Mouse (Mus musculus) thymus, adult 2 months (tissue): ENCODE data around the gene Fah. TPM values are rescaled to one million over a fixed set of nuclear protein-coding genes. Genes with fewer than 3 reads are reported as not detected.

Source experiments
- DNase-seq: peaks from one replicate; pipeline ENCODE4 v3.0.0; 2021
- H3K27ac ChIP-seq: fragments of 200-500 bp; 2 replicates; pipeline ENCODE4 v1.5.1; 2012; ENCODE audit warnings: low read length, control low read depth; ENCODE audit not compliant: control insufficient read depth, insufficient read depth
- H3K27me3 ChIP-seq: fragments of 200-500 bp; 2 replicates; pipeline ENCODE4 v1.6.1; 2012; ENCODE audit warnings: mild to moderate bottlenecking, low read length, moderate library complexity, mixed read lengths; ENCODE audit not compliant: control insufficient read depth, insufficient read depth
- H3K36me3 ChIP-seq: fragments of 200-500 bp; 2 replicates; pipeline ENCODE4 v1.6.1; 2012; ENCODE audit warnings: mild to moderate bottlenecking, low read length, moderate library complexity; ENCODE audit not compliant: control insufficient read depth, insufficient read depth
- H3K4me1 ChIP-seq: fragments of 200-500 bp; replicated peaks from 2 replicates; pipeline ENCODE4 v1.6.1; 2012; ENCODE audit warnings: low read length; ENCODE audit not compliant: control insufficient read depth, insufficient read depth
- H3K4me3 ChIP-seq: fragments of 200-500 bp; 2 replicates; pipeline ENCODE4 v1.5.1; 2012; ENCODE audit warnings: mild to moderate bottlenecking, low read length, control low read depth, moderate library complexity; ENCODE audit not compliant: control insufficient read depth, insufficient read depth
- CTCF ChIP-seq: fragments of 200-500 bp; IDR thresholded peaks from 2 replicates; pipeline ENCODE4 v1.5.1; 2012; ENCODE audit warnings: mild to moderate bottlenecking, control low read depth, low read length, moderate library complexity, borderline replicate concordance; ENCODE audit not compliant: control insufficient read depth, poor library complexity, insufficient read depth; ENCODE audit errors: extremely low read depth
- POLR2A ChIP-seq: fragments of 200-500 bp; IDR thresholded peaks from 2 replicates; pipeline ENCODE4 v1.6.1; 2012; ENCODE audit warnings: mild to moderate bottlenecking, low read length, control low read depth, moderate library complexity; ENCODE audit not compliant: control insufficient read depth, poor library complexity, insufficient read depth; ENCODE audit errors: extremely low read depth
- WGBS: fragments of 180-500 bp; shearing (Covaris S2); methylation state at CpG from one replicate; pipeline ENCODE4 v1.1.7; 2018; 5-methylcytosine and 5-hydroxymethylcytosine counted together
- polyA plus RNA-seq: library from polyadenylated mRNA; depleted of rRNA; stranded (reverse); fragments of >200 nt; gene quantifications from 2 replicates; pipeline ENCODE4 v1.2.3, GENCODE M21; 2012

The Fah gene
- polyA plus RNA-seq, 1 experiment, result 17.5 TPM

DNA sequence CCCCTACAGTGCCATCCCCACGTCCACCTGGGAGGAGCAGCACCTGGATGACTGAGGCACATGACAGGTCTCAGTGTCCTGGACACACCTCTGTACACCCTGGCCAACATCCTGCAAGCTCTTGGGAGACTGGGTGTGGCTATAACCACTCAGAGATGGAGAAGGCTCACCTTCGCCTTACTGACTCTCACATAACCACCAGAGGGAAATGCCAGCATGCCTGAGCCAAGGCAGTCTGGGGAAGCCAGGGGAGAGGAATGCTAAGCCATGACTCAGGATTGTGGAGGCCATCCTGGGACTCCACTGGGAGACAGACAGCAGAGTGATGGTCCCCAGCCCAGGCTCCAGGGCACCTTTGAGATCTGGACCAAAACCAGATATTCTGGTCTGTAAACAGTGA, 29.5 kb downstream of the Fah start:
- TF ChIP-seq CTCF, result no peak
- no peak for TF ChIP-seq POLR2A
- Histone ChIP-seq H3K27ac (no peak overlapping the region), H3K4me3 (no peak overlapping the region), H3K36me3 (no peaks in the 10 kb centered on the region), H3K27me3 (no peaks in the 10 kb centered on the region), H3K4me1 (no peaks in the 10 kb centered on the region)
- WGBS, result 90% methylated on average over 2 of the region's 2 CpGs
- DNase-seq, result no peak

- no peak for TF ChIP-seq POLR2A
- TF ChIP-seq CTCF, result no peak
- 67% methylated on average over 6 of the region's 6 CpGs for WGBS
- H3K4me3 ChIP-seq, result no peak overlapping the region
- no peaks in the 10 kb centered on the region for H3K4me1 ChIP-seq
- H3K36me3 ChIP-seq, result no peaks in the 10 kb centered on the region
- H3K27me3 ChIP-seq, result no peaks in the 10 kb centered on the region
- no peak for DNase-seq
- H3K27ac ChIP-seq, result no peak overlapping the region
Measured at GRCm38 (mm10) chr7:84566200-84566599, 40.3 kb downstream of the Fah start.

- 92% methylated on average over 3 of the region's 3 CpGs for WGBS
- Histone ChIP-seq H3K27me3 (no peaks in the 10 kb centered on the region), H3K36me3 (no peaks in the 10 kb centered on the region), H3K27ac (no peak overlapping the region), H3K4me1 (no peaks in the 10 kb centered on the region), H3K4me3 (no peak overlapping the region)
- no peak for DNase-seq
- TF ChIP-seq CTCF, result no peak
- TF ChIP-seq POLR2A, result no peak
Measured at GRCm38 (mm10) chr7:84564236-84564635, 42.3 kb downstream of the Fah start.

DNA sequence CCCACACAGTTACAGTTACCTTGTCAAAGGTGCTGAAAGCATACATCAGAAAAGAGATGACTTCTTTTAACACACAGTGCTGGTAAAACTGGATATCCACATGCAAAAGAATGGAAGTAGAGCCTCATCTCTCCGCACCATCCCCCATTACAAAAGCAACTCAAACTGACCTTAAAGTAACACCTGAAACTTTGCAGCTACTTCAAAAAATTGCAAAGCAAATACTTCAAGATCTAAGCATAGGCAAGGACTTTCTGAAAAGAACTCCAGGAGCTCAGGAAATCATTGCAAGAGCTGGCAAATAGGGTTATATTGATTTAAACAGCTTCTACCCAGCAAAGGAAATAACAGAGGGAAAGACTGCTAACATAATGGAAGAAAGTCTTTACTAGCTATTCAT, 46.0 kb downstream of the Fah start:
- no peak for DNase-seq
- Histone ChIP-seq H3K27ac (no peak overlapping the region), H3K4me1 (no peaks in the 10 kb centered on the region), H3K36me3 (no peaks in the 10 kb centered on the region), H3K4me3 (no peak overlapping the region), H3K27me3 (no peaks in the 10 kb centered on the region)
- TF ChIP-seq POLR2A (no peak), CTCF (no peak)
- WGBS, result 96% methylated on average over 1 of the region's 1 CpGs

GRCm38 (mm10) chr7:84557332-84557731, 49.2 kb downstream of the Fah start:
- H3K27ac ChIP-seq, result no peak overlapping the region
- no peaks in the 10 kb centered on the region for H3K27me3 ChIP-seq
- 91% methylated on average over 3 of the region's 3 CpGs for WGBS
- H3K4me3 ChIP-seq, result no peak overlapping the region
- H3K4me1 ChIP-seq, result no peaks in the 10 kb centered on the region
- no peaks in the 10 kb centered on the region for H3K36me3 ChIP-seq
- no peak for DNase-seq
- TF ChIP-seq POLR2A (no peak), CTCF (no peak)

GRCm38 (mm10) chr7:84555294-84555693, 51.2 kb downstream of the Fah start:
- no peak for DNase-seq
- Histone ChIP-seq H3K4me3 (no peak overlapping the region), H3K27ac (no peak overlapping the region), H3K4me1 (no peaks in the 10 kb centered on the region), H3K27me3 (no peaks in the 10 kb centered on the region), H3K36me3 (no peaks in the 10 kb centered on the region)
- 72% methylated on average over 3 of the region's 3 CpGs for WGBS
- TF ChIP-seq CTCF (no peak), POLR2A (no peak)

DNA sequence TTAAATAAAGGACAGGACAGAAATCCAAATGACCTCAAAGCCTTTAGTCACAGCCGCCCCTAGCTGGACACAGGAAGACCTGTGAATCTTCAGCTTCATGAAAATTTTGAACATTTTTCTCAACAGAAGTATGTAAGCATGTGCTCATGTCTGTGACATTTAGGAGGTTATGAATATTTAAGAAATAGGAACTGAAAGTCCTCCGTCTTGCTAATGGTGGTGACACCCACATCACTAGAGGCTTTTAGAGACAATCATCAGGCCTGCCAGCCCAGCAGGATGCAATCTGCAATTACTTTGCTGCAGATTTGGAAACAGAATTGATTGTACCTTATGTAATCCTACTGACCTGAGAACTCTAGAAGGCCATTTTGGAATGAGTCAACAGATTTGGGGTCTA, 55.0 kb downstream of the Fah start:
- Histone ChIP-seq H3K27ac (no peak overlapping the region), H3K4me3 (no peak overlapping the region), H3K36me3 (no peaks in the 10 kb centered on the region), H3K4me1 (no peaks in the 10 kb centered on the region), H3K27me3 (no peaks in the 10 kb centered on the region)
- no peak for TF ChIP-seq CTCF
- no peak for TF ChIP-seq POLR2A
- DNase-seq, result no peak
- 82% methylated on average over 2 of the region's 2 CpGs for WGBS
